Mouse (Mus musculus) ovary, postnatal 10 days (tissue): ENCODE results near the gene Ttc28.

Experiments used
- DNase-seq: peaks from one replicate; pipeline ENCODE4 v3.0.0; 2022; ENCODE audit warnings: low spot score

The Ttc28 gene

GRCm38 (mm10) chr5:110888596-110888995 lies 9.0 kb downstream of the Ttc28 start:
- DNase-seq, result no peak

- DNase-seq, result no peak
These were observed 10.3 kb downstream of the Ttc28 start for GRCm38 (mm10) chr5:110889945-110890344.

GRCm38 (mm10) chr5:110890561-110890960 lies 11.0 kb downstream of the Ttc28 start:
- DNase-seq, result no peak

DNA sequence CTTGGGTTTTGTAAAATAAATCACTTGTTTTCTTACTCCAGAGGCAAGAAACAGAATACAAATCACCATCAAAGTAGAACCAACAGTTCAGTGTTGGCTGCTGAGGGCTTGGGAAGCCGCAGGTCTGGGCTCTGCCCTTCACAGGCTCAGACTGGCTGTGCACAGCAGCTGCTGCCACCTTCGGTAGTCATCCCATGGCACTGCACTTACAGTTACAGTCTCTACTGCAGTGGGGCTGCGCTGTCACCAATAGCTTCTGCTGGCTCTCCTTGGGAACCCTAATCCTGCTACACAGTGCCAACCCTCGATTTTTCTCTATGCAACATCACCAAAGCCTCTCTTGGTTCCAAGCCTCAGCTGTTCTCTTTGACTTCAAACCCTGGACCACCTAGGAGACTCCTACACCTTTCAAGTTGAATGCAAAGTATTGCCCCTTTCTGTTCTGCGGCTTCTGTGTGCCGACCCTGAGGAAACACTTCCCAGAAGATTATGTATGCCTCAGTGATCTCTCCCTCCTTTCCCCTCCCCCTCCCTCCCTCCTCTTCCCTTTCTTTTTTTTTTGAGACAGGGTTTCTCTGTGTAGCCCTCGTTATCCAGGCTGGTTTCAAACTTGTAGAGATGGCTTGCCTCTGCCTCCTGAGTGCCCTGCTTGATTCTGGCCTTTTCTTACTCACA lies 17.6 kb downstream of the Ttc28 start:
- DNase-seq, result no peak

- no peak for DNase-seq
These were observed 18.6 kb downstream of the Ttc28 start for GRCm38 (mm10) chr5:110898169-110898568.

DNA sequence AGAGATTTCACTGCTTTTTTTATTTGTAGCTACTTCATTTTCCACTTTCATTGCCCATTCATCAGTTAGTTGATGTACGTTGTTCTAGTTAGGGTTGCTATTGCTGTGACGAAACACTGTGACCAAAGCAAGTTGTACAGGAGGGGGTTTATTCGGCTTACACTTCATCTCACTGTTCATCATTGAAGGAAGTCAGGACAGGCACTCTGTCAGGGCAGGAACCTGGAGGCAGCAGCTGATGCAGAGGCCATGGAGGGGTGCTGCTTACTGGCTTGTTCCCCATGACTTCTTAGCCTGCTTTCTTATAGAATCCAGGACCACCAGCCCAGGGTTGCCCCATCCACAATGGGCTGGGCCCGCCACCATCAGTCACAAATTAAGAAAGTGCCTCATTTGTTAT lies 19.2 kb downstream of the Ttc28 start:
- no peak for DNase-seq

DNA sequence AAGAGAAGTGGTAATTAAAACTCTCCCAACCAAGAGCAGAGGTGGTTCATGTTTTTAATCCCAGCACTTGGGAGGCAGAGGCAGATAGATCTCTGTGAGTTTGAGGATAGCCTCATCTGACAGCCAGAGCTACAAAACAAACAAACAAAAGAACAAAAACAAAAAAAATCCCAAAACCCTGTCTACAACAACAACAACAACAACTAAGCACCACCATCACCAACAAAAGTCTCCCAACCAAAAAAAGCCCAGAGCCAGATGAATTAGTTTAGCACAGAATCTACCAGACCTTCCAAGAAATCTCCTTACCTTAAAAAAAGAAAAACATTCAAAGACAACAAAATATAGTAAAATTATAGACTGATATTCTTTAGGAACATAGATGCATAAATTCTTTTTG lies 20.7 kb downstream of the Ttc28 start:
- DNase-seq, result no peak

GRCm38 (mm10) chr5:110906708-110907107 lies 27.1 kb downstream of the Ttc28 start:
- no peak for DNase-seq

GRCm38 (mm10) chr5:110908879-110909278 lies 29.3 kb downstream of the Ttc28 start:
- DNase-seq, result no peak

DNA sequence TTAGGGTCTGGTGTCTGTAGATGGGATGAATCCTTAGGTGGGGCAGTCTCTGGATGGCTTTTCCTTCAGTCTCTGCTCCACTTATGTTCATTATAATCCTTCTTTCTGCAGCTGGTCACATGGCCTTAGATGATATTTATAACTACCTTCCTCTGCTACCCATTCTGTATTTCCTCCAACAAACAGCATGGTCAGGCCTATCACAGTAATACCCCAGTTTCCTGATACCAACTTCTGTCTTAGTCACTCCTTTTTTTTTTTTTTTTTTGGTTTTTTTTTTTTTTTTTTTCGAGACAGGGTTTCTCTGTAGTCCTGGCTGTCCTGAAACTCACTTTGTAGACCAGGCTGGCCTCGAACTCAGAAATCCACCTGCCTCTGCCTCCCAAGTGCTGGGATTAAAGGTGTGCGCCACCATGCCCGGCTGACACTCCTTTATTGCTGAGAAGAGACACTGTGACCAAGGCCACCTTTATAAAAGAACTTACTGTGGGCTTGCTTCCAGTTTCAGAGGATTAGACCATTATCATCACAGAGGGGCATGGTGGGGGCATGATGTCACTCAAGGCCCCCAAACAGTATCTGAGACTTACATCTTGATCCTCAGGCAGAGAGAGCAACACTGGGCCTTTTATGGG lies 30.5 kb downstream of the Ttc28 start:
- DNase-seq, result no peak

- no peak for DNase-seq
These were observed 35.3 kb downstream of the Ttc28 start for GRCm38 (mm10) chr5:110914859-110915258.

- DNase-seq, result no peak
These were observed 36.6 kb downstream of the Ttc28 start for GRCm38 (mm10) chr5:110916241-110916640.

- DNase-seq, result no peak
These were observed 39.9 kb downstream of the Ttc28 start for GRCm38 (mm10) chr5:110919541-110919940.

- DNase-seq, result no peak
These were observed 43.7 kb downstream of the Ttc28 start for GRCm38 (mm10) chr5:110923336-110923735.

DNA sequence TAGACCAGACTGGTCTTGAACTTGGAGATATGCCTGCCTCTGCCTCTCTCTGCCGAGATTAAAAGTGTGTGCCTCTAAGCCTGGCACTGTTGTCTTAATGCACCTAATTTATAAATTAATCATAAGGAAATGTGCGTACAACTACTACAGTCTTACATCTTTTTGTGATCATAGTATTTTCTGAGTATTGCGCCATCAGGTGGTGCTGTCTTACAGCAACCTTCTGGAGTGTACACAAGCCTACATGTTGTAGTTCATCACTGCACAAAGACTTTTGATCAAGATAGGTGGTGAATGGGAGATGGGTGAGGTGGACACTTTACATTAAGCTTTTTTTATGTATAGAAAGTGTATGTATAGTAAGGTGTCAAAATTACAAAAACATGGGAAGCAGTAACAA lies 45.0 kb downstream of the Ttc28 start:
- DNase-seq, result no peak

DNA sequence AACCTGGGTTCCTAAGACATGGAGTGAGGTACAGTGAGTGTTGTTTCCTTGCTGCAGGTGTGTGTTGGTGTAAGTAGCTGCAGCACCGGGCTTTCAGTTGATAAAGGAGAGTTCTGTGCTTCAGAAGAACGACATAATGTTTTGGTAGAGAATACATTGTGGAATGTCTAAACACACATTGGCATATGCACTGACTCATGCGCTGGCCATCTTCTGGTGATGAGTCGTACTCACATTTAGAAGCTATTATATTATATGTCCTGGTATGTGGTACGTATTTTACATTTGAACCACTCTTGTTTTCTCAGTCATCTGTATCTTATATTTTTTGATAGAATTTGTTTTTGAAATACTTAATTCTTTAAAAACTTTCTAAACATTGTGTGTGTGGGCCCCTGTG lies 46.2 kb downstream of the Ttc28 start:
- no peak for DNase-seq

DNA sequence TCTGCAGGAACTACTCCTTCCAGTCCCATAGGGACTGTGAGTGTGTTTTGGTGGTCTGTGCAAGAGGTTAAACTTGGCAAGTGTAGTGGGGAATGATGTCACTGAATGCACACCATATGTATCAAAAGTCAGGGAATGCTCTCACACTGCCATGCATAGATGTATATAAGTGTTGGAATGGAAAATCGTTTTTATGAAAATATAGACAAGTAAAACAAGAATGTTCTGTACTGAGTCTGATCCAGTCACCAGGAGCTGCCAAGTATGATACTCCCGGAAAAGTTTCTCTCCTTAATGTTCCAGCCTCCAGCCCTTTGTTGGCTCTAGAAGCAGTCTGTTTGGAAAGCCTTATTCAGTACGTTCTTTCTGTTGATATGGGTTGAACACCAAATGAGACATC lies 48.7 kb downstream of the Ttc28 start:
- DNase-seq, result no peak

- DNase-seq, result no peak
These were observed 49.7 kb downstream of the Ttc28 start for GRCm38 (mm10) chr5:110929306-110929705.

DNA sequence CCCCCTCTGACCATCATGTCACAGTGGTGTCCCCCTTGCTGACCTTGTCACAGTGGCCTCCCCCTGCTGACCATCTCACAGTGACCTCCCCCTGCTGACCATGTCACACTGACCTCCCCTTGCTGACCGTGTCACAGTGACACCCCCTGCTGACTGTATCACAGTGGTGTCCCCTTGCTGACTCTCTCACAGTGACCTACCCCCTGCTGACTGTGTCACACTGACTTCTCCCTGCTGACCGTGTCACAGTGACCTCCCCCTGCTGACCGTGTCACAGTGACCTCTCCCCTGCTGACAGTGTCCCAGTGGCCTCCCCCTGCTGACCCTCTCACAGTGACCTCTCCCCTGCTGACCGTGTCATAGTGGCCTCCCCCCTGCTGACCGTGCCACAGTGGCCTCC lies 57.0 kb downstream of the Ttc28 start:
- no peak for DNase-seq

DNA sequence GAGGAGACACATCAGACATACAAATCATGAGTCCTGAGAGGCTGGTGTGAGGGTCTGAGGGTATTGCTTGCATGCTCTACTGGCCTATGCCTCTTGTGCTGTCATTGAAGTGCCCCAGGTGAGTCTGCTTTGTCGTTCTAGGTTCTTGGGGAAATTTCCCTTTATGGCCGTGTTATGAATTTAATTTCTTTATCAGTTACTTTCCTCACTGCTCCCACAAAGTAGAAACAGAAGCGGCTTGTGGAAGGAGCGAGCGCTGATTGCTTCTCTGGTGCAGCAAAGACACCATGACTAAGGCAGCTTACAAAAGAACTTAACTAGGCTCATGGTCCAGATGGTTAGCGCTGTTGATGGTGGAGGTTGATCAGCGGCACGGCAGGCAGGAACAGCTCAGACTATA lies 64.7 kb downstream of the Ttc28 start:
- DNase-seq, result no peak

GRCm38 (mm10) chr5:110948476-110949399 lies 69.1 kb downstream of the Ttc28 start:
- no peak for DNase-seq

DNA sequence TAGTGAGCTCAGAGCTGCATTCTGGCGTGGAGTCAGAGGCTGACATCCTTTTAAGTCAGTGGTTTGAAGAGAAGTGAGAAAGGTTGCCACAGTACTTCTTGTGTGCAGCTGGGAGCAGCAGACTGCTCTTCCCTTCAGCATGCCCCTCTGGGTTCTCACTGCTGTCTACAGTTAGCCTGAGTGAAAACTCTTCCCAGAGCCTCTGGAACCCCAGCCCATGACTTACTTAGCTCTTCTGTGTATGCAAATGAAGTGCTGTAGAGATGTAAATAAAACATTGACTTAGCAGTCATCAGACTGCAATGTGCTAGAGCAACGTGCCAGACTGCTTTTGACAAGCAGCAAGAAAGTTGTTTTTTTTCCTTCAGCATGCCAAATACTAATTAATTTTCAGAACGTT lies 70.2 kb downstream of the Ttc28 start:
- no peak for DNase-seq

DNA sequence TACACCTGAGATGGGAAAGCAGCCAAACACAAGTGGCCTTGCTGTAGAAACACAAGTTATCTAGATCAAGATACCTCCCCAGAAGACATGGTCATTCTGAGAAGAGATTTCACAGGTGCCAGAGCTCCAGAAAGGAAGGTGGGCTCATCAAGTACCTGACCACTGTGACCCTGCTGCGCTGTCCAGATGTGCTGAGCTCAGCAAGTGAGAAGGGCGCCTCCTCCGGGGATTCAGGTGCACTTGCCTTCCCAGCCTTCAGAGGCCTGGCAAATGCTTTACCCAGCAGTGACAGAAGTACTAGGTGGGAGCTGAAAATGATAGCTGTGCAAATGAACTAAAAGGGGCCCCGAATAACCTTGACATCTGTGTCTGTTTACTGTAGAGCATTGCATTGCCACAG lies 78.6 kb downstream of the Ttc28 start:
- DNase-seq, result no peak
